Mouse (Mus musculus) kidney, adult 2 months (tissue): ENCODE measurements around the gene Zfp882. TPM values are rescaled to one million over a fixed set of nuclear protein-coding genes. Genes with fewer than 3 reads are reported as not detected.
"Not testable (repeated sequence)": the region's sequence is repeated elsewhere in the genome, so short reads cannot be mapped to it uniquely, and the experiment has no call there.

Source experiments
- DNase-seq: peaks from one replicate; pipeline ENCODE4 v3.0.0; 2021
- H3K27ac ChIP-seq: fragments of 200-500 bp; 2 replicates; pipeline ENCODE4 v1.5.1; 2012; ENCODE audit warnings: low read depth, low read length, control low read depth, inconsistent platforms; ENCODE audit not compliant: insufficient read depth
- H3K27me3 ChIP-seq: fragments of 200-500 bp; replicated peaks from 2 replicates; pipeline ENCODE4 v1.6.1; 2012; ENCODE audit warnings: mild to moderate bottlenecking, moderate library complexity, low read length, inconsistent platforms; ENCODE audit not compliant: control insufficient read depth, insufficient read depth
- H3K36me3 ChIP-seq: fragments of 200-500 bp; 2 replicates; pipeline ENCODE4 v1.6.1; 2012; ENCODE audit warnings: mild to moderate bottlenecking, moderate library complexity, low read length, inconsistent platforms; ENCODE audit not compliant: control insufficient read depth, insufficient read depth
- H3K4me1 ChIP-seq: fragments of 200-500 bp; 2 replicates; pipeline ENCODE4 v1.6.1; 2011; ENCODE audit warnings: low read length; ENCODE audit not compliant: control insufficient read depth, insufficient read depth
- H3K4me3 ChIP-seq: fragments of 200-500 bp; 2 replicates; pipeline ENCODE4 v1.5.1; 2011; ENCODE audit warnings: mild to moderate bottlenecking, low read depth, low read length, control low read depth; ENCODE audit not compliant: insufficient read depth
- CTCF ChIP-seq: fragments of 200-500 bp; conservative IDR thresholded peaks from 2 replicates; pipeline ENCODE4 v1.5.1; 2011; ENCODE audit warnings: low read depth, mild to moderate bottlenecking, control low read depth, low read length, moderate library complexity, mixed read lengths; ENCODE audit not compliant: insufficient read depth, insufficient read length
- POLR2A ChIP-seq: fragments of 200-500 bp; IDR thresholded peaks from one replicate; pipeline ENCODE4 v1.6.1; 2011; ENCODE audit warnings: low read depth, low read length, control low read depth
- WGBS: fragments of 180-500 bp; shearing (Covaris S2); methylation state at CpG from one replicate; pipeline ENCODE4 v1.1.7; 2018; 5-methylcytosine and 5-hydroxymethylcytosine counted together
- polyA plus RNA-seq: library from polyadenylated mRNA; depleted of rRNA; stranded (reverse); fragments of >200 nt; gene quantifications from 2 replicates; pipeline ENCODE4 v1.2.3, GENCODE M21; 2012

The Zfp882 gene
- polyA plus RNA-seq, 1 experiment: 1.3 TPM

GRCm38 (mm10) chr8:71940293-71941208 is 32.1 kb downstream of the Zfp882 start:
- DNase-seq: no peak
- Histone ChIP-seq H3K27me3 (no peaks in the 10 kb centered on the region), H3K36me3 (no peaks in the 10 kb centered on the region), H3K27ac (no peak overlapping the region), H3K4me3 (no peak overlapping the region), H3K4me1 (no peaks in the 10 kb centered on the region)
- WGBS: 80% methylated on average over 2 of the region's 2 CpGs
- TF ChIP-seq POLR2A: no peak
- no peak for TF ChIP-seq CTCF

GRCm38 (mm10) chr8:71941776-71942175 is 33.4 kb downstream of the Zfp882 start:
- no peak for TF ChIP-seq POLR2A
- no peak for TF ChIP-seq CTCF
- H3K36me3 ChIP-seq: no peaks in the 10 kb centered on the region
- no peak for DNase-seq
- H3K4me1 ChIP-seq: no peaks in the 10 kb centered on the region
- H3K27me3 ChIP-seq: no peaks in the 10 kb centered on the region
- WGBS: 80% methylated on average over 1 of the region's 1 CpGs
- H3K4me3 ChIP-seq: no peak overlapping the region
- no peak overlapping the region for H3K27ac ChIP-seq

GRCm38 (mm10) chr8:71948624-71949023 is 40.2 kb downstream of the Zfp882 start:
- no peak for TF ChIP-seq CTCF
- no peak for TF ChIP-seq POLR2A

GRCm38 (mm10) chr8:71950482-71951221 is 42.2 kb downstream of the Zfp882 start, which contains the start of gene Zfp961:
TSS of gene Zfp961 (plus strand) at chr8:71951038.
- WGBS: 3% methylated on average over 34 of the region's 34 CpGs
- Histone ChIP-seq H3K4me3 (peak within 1 kb of the TSS; percentile 83), H3K36me3 (no peaks in the 10 kb centered on the region; the same call in 1 of the 2 replicates), H3K27me3 (no peaks in the 10 kb centered on the region), H3K27ac (peak within 1 kb of the TSS; percentile 69; the same call in 1 of the 2 replicates), H3K4me1 (peaks cover 4% of the 10 kb centered on the region)
- TF ChIP-seq POLR2A: peak; percentile 63
- no peak for TF ChIP-seq CTCF
- peak; percentile 100 for DNase-seq

More at GRCm38 (mm10) chr8:71948624-71949023, 40.2 kb downstream of the Zfp882 start:
- WGBS: 90% methylated on average over 5 of the region's 5 CpGs
- H3K27me3 ChIP-seq: no peaks in the 10 kb centered on the region
- H3K36me3 ChIP-seq: no peaks in the 10 kb centered on the region
- no peak overlapping the region for H3K4me3 ChIP-seq
- peaks cover 4% of the 10 kb centered on the region for H3K4me1 ChIP-seq
- no peak overlapping the region for H3K27ac ChIP-seq
- no peak for DNase-seq

GRCm38 (mm10) chr8:71951436-71952161 is 43.2 kb downstream of the Zfp882 start:
- no peak for TF ChIP-seq POLR2A
- TF ChIP-seq CTCF: no peak
- no peaks in the 10 kb centered on the region; the same call in 1 of the 2 replicates for H3K36me3 ChIP-seq
- H3K4me3 ChIP-seq: peak overlapping the region; percentile 40
- peaks cover 4% of the 10 kb centered on the region for H3K4me1 ChIP-seq
- peak; percentile 9 for DNase-seq
- H3K27ac ChIP-seq: no peak overlapping the region
- WGBS: 22% methylated on average over 14 of the region's 14 CpGs
- H3K27me3 ChIP-seq: no peaks in the 10 kb centered on the region

- Histone ChIP-seq H3K27me3 (no peaks in the 10 kb centered on the region), H3K36me3 (no peaks in the 10 kb centered on the region; the same call in 1 of the 2 replicates), H3K4me1 (peaks cover 4% of the 10 kb centered on the region), H3K27ac (no peak overlapping the region), H3K4me3 (no peak overlapping the region)
- TF ChIP-seq CTCF: no peak
- TF ChIP-seq POLR2A: no peak
- WGBS: 94% methylated on average over 1 of the region's 1 CpGs
- no peak for DNase-seq
Observed at GRCm38 (mm10) chr8:71952489-71952888, 44.1 kb downstream of the Zfp882 start.

- H3K4me3 ChIP-seq, H3K27ac ChIP-seq, H3K4me1 ChIP-seq, DNase-seq, H3K27me3 ChIP-seq, H3K36me3 ChIP-seq: not testable (repeated sequence)
- 95% methylated on average over 16 of the region's 16 CpGs for WGBS
Observed at GRCm38 (mm10) chr8:71952961-71953700, 44.7 kb downstream of the Zfp882 start.
